26 mouse cellular contexts compared by ENCODE assay signal in genomic region chr3:121902729-121903128, GRCm38 (mm10). TPM values are rescaled to one million over a fixed set of nuclear protein-coding genes. Genes with fewer than 3 reads are reported as not detected.
DNase-seq lines count a peak whose midpoint lies in the region; ATAC-seq and TF ChIP-seq lines count a peak whose summit lies in the region.
"Had no signal": no experiment of that assay in that cellular context is flagged by ENCODE, and none has a peak within 500 bp of the region (broad histone marks: within the 10 kb centered on the region; RNA-seq: fewer than 3 reads in every experiment).

No protein-coding gene starts in this region.

- peak; percentile 37 for DNase-seq in kidney, adult 2 months
- no peak for DNase-seq in kidney, adult 8-10 months
- DNase-seq in liver, embryonic 11.5 days (ENCODE audit: low spot score) = no peak
- peak; percentile 40 for DNase-seq in adipocyte (ENCODE audit: low spot score)
- DNase-seq in liver, postnatal 0 days = no peak
- no peak for DNase-seq in cerebellum, postnatal 4 days (ENCODE audit: low spot score in 2 of 2)
- DNase-seq: adrenal gland, postnatal 36 days; cerebellum, adult 11 months; cerebellum, adult 9-11 months; gastrocnemius, postnatal 25 days; heart, adult 18-20 months; heart, postnatal 4 days; lung, adult 2 months; retina, postnatal 1 day; right cerebral cortex, postnatal 25 days had no signal

- H3K27ac ChIP-seq in kidney, adult 2 months (ENCODE audit: insufficient read depth, low read depth, low read length) = peak overlapping the region; percentile 78
- 0 out of 2 replicates have a peak overlapping the region, but pooled peaks have one; percentile 38 for H3K27ac ChIP-seq in liver, embryonic 15.5 days (replicated peaks)
- H3K27ac ChIP-seq in liver, embryonic 11.5 days (ENCODE audit: low read depth, low read length) = no peak overlapping the region
- peak overlapping the region; percentile 72 for H3K27ac ChIP-seq in liver, postnatal 0 days (ENCODE audit: low read depth)
- H3K27ac ChIP-seq: forebrain, embryonic 10.5 days; heart, embryonic 13.5 days; hindbrain, embryonic 14.5 days; limb, embryonic 13.5 days; macrophage; midbrain, embryonic 15.5 days; neural tube, embryonic 13.5 days had no signal

- no peak for TF ChIP-seq EP300 in liver, postnatal 0 days (IDR thresholded peaks at IDR 0.05; ENCODE audit: low read depth)

- no peak for ATAC-seq in liver, embryonic 15.5 days (ENCODE audit: insufficient read depth)
- no peak for ATAC-seq in liver, embryonic 11.5 days (replicated peaks; ENCODE audit: low FRiP score)
- ATAC-seq in liver, postnatal 0 days = no peak
- ATAC-seq: forebrain, embryonic 16.5 days; inflammation-experienced regulatory T-cells, adult 6 months; midbrain, embryonic 15.5 days had no signal

- 26% methylated on average over 5 of the region's 5 CpGs for WGBS in kidney, adult 2 months
- WGBS in liver, embryonic 15.5 days (ENCODE audit: insufficient replicate concordance) = 69% methylated on average over 5 of the region's 5 CpGs
- WGBS in liver, embryonic 11.5 days = 84% methylated on average over 5 of the region's 5 CpGs
- WGBS in liver, postnatal 0 days (ENCODE audit: insufficient replicate concordance) = 73% methylated on average over 5 of the region's 5 CpGs

- no peak overlapping the region for H3K4me3 ChIP-seq in kidney, adult 2 months (ENCODE audit: insufficient read depth, low read depth, low read length)
- no peak overlapping the region for H3K4me3 ChIP-seq in liver, embryonic 15.5 days (replicated peaks)
- H3K4me3 ChIP-seq in liver, embryonic 11.5 days (ENCODE audit: low read depth, low read length) = no peak overlapping the region
- no peak overlapping the region for H3K4me3 ChIP-seq in liver, postnatal 0 days (ENCODE audit: low read depth, low read length)
- H3K4me3 ChIP-seq: forebrain, embryonic 10.5 days; heart, embryonic 13.5 days; limb, embryonic 13.5 days; midbrain, embryonic 15.5 days; myocyte; neural tube, embryonic 13.5 days had no signal

- TF ChIP-seq CTCF in kidney, adult 2 months (conservative IDR thresholded peaks at IDR 0.05; ENCODE audit: insufficient read depth, insufficient read length, low read depth, low read length) = no peak
- no peak for TF ChIP-seq CTCF in liver, postnatal 0 days (IDR thresholded peaks at IDR 0.05; ENCODE audit: low read depth)

- H3K27me3 ChIP-seq in kidney, adult 2 months (replicated peaks; ENCODE audit: control insufficient read depth, insufficient read depth, low read length) = no peaks in the 10 kb centered on the region
- peaks cover 6% of the 10 kb centered on the region; the same call in 1 of the 2 replicates for H3K27me3 ChIP-seq in liver, embryonic 15.5 days
- 0 out of 2 replicates have a peak, but pooled peaks cover 2% of the 10 kb centered on the region for H3K27me3 ChIP-seq in liver, embryonic 11.5 days (replicated peaks; ENCODE audit: control insufficient read depth, insufficient read depth, low read length)
- no peaks in the 10 kb centered on the region for H3K27me3 ChIP-seq in liver, postnatal 0 days (ENCODE audit: insufficient read depth, low read length)
- H3K27me3 ChIP-seq: heart, embryonic 13.5 days; limb, embryonic 13.5 days; midbrain, embryonic 15.5 days; neural tube, embryonic 13.5 days had no signal

- no peaks in the 10 kb centered on the region for H3K36me3 ChIP-seq in kidney, adult 2 months (ENCODE audit: control insufficient read depth, insufficient read depth, low read length)
- no peaks in the 10 kb centered on the region for H3K36me3 ChIP-seq in liver, embryonic 15.5 days (replicated peaks)
- no peaks in the 10 kb centered on the region for H3K36me3 ChIP-seq in liver, embryonic 11.5 days (ENCODE audit: control insufficient read depth, insufficient read depth, low read length)
- H3K36me3 ChIP-seq in liver, postnatal 0 days (replicated peaks; ENCODE audit: insufficient read depth, low read length) = no peaks in the 10 kb centered on the region
- H3K36me3 ChIP-seq: forebrain, embryonic 10.5 days; heart, embryonic 13.5 days; limb, embryonic 13.5 days; midbrain, embryonic 15.5 days; neural tube, embryonic 13.5 days had no signal

- no peak overlapping the region for H3K9ac ChIP-seq in liver, embryonic 15.5 days
- no peak overlapping the region for H3K9ac ChIP-seq in liver, embryonic 11.5 days (ENCODE audit: low read depth, low read length)
- no peak overlapping the region for H3K9ac ChIP-seq in liver, postnatal 0 days (replicated peaks)
- H3K9ac ChIP-seq: heart, embryonic 13.5 days; hindbrain, embryonic 14.5 days; limb, embryonic 13.5 days; midbrain, embryonic 15.5 days; neural tube, embryonic 13.5 days had no signal

- H3K4me1 ChIP-seq in kidney, adult 2 months (ENCODE audit: control insufficient read depth, insufficient read depth, low read length) = peaks cover 27% of the 10 kb centered on the region
- H3K4me1 ChIP-seq in liver, embryonic 15.5 days (replicated peaks) = peaks cover 16% of the 10 kb centered on the region
- H3K4me1 ChIP-seq in liver, embryonic 11.5 days (replicated peaks; ENCODE audit: control insufficient read depth, insufficient read depth, low read length) = peaks cover 6% of the 10 kb centered on the region; the same call in 1 of the 2 replicates
- peaks cover 7% of the 10 kb centered on the region for H3K4me1 ChIP-seq in liver, postnatal 0 days (ENCODE audit: insufficient read depth)
- H3K4me1 ChIP-seq: midbrain, embryonic 15.5 days; neural tube, embryonic 13.5 days had no signal

- no peaks in the 10 kb centered on the region for H3K9me3 ChIP-seq in liver, embryonic 15.5 days (replicated peaks)
- no peaks in the 10 kb centered on the region for H3K9me3 ChIP-seq in liver, embryonic 11.5 days (ENCODE audit: control insufficient read depth, low read length)
- H3K9me3 ChIP-seq in liver, postnatal 0 days (ENCODE audit: low read length) = no peaks in the 10 kb centered on the region
- H3K9me3 ChIP-seq: forebrain, embryonic 10.5 days; heart, embryonic 13.5 days; limb, embryonic 13.5 days; midbrain, embryonic 15.5 days; neural tube, embryonic 13.5 days had no signal

- TF ChIP-seq POLR2A in kidney, adult 2 months (IDR thresholded peaks at IDR 0.05; ENCODE audit: low read depth, low read length) = no peak

- peak overlapping the region; percentile 26; the same call in 1 of the 2 replicates for H3K4me2 ChIP-seq in liver, embryonic 15.5 days
- H3K4me2 ChIP-seq in liver, embryonic 11.5 days = no peak overlapping the region
- H3K4me2 ChIP-seq in liver, postnatal 0 days (ENCODE audit: low read depth, low read length) = peak overlapping the region; percentile 57
- H3K4me2 ChIP-seq: heart, embryonic 13.5 days; hindbrain, embryonic 14.5 days; limb, embryonic 13.5 days; midbrain, embryonic 15.5 days; neural tube, embryonic 13.5 days had no signal

RNA-seq across cellular contexts. Expression of gene Arhgap29, which starts 49.6 kb away (rescaled TPM):
- polyA plus RNA-seq in kidney, adult 2 months (2012; rRNA removed) = 28.4 and 31.7 TPM in 2 replicates
- polyA plus RNA-seq in liver, embryonic 15.5 days (2015; fragmentation: Nextera tagmentation; extraction: Ambion mirVana) = 5.4 and 5.5 TPM in 2 replicates
- polyA plus RNA-seq in liver, embryonic 11.5 days (2014; fragmentation: Nextera tagmentation; extraction: Ambion mirVana) = 24.1 and 25.5 TPM in 2 replicates
- polyA plus RNA-seq in liver, postnatal 0 days (2015; fragmentation: Nextera tagmentation; extraction: Ambion mirVana) = 7.3 and 10.4 TPM in 2 replicates

Comparison
In these comparisons a context has a peak if more than half of its experiments do, and no peak if none do; other contexts are left out.
1. DNase-seq: peak in kidney, adult 2 months (single experiment) and adipocyte (single experiment); none in kidney, adult 8-10 months (0 of 2), liver, embryonic 11.5 days (single experiment), liver, postnatal 0 days (single experiment) and cerebellum, postnatal 4 days (0 of 2).